Mouse (Mus musculus) urinary bladder, postnatal 4 days (tissue): ENCODE results near the gene Cbx4.
"Not testable (repeated sequence)": the region's sequence is repeated elsewhere in the genome, so short reads cannot be mapped to it uniquely, and the experiment has no call there.

ENCODE experiments used
- DNase-seq, 2 experiments: peaks; one replicate each; pipeline ENCODE4 v3.0.0; 2021 to 2022; ENCODE audit warnings: low spot score in 2 of 2

The Cbx4 gene

DNA sequence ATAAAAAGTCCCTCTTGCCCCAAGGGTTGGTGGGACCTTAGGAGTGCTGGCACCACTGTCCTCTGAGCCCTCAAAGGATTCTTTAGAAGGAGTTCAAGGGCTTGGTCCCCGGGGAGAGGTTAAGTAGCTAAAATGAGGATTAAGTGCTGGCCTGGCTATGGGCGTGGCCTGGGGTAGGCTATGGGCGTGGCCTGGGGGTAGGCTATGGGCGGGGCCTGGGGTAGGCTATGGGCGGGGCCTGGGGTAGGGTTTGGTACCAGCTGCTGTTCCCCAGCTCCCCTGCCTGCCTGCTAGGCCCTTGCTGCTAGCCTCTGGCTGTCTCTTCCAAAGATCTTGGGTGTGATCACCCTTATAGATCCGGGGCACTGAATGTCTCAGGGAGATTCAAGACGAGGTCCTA lies 25.3 kb upstream of the Cbx4 start:
- no peak for DNase-seq

DNA sequence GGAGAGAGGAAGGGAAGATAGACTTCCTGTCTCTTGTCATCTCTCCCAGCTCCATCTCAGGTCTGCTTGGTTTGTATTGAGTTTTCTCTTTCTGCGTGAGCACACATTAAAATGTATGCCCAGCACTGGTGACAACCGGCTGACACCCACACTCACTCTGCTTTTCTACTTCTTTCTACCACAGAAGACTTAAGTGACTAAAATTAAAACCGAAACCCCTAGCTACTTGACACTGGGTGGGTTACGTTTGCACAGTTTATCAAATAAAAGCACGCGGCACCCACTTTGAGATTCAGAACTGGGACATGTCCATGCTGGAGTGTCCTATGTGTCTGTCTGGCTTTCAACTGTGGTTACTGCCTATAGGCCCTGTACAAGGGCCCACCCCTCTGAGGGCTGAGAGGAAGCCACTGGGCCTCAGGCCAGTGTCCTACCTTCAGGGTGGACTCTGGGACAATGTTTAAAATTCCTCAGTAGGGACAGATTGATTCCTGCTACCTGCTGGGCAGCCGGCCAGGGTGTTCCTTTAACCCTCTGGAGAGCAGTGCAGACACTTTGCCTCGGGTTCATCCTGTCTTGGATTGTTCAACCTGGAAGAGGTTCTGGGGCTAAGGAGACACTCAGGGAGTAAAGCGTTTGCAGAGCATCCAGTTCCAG lies 23.5 kb upstream of the Cbx4 start:
- no peak for DNase-seq

DNA sequence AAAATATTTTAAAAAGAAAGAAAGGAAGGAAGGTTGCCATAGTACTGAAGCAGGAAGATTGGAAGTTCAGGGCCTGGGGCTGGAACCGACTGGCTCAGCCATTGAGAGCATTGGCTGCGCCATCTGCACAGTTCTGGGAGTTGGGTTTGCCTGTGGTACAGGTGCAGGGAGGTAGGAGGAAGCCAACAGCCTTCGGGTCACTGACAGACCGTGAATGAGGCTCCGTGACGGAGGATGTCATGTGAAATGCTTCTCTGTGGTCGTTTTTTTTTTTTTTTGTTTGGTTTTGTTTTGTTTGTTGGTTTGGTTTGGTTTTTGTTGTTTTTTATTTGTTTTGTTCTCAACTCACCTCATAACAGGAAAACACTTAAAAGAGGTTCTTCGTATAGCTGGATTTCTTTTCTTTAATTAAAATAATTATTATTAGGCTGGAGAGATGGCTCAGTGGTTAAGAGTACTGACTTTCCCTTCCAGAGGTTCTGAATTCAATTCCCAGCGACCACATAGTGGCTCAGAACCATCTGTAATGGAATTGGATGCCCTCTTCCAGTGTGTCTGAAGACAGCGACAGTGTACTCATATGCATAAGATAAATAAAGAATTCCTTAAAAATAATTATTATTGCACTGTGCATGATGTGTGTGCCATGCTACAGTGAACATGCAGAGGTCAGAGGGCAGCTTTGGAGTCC lies 22.7 kb upstream of the Cbx4 start:
- no peak for DNase-seq

DNA sequence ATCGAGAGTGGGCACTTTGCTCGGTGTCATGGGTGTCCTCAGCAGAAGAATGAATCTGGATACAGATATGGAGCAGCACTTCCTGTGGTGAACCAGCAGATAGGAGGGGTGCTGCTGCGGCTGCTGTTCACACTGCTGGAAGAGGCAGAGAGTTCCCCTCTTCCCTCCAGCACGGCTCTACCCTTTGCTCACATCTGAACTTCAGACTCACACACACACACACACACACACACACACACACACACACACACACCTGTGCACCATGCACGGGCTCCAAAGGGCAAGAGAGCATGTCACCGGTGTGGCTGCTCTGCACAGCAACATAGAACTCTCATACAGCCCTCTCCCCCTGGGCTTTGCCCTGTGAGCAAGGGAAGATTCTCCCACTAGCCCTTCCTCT lies 20.3 kb upstream of the Cbx4 start:
- no peak for DNase-seq

DNA sequence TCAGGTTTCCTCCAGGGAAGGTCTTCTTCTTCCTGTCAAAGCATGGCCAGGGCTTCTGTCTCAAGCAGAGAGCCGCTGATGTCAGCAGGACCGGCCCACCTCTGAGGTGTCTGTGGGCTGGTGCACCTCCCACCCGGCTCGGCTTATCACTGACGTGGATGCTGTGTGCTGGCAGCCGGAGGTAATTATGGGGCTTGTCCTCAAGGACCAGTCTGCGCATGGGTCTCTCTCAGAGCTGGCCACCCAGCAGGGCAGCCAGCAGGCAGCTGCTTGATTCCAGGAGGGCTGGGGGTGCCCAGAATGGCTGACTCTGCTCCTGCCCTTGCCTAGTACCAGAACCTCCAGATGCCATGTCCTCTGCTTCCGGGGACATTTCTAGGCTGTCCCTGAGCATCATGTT lies 19.7 kb upstream of the Cbx4 start:
- no peak for DNase-seq

DNA sequence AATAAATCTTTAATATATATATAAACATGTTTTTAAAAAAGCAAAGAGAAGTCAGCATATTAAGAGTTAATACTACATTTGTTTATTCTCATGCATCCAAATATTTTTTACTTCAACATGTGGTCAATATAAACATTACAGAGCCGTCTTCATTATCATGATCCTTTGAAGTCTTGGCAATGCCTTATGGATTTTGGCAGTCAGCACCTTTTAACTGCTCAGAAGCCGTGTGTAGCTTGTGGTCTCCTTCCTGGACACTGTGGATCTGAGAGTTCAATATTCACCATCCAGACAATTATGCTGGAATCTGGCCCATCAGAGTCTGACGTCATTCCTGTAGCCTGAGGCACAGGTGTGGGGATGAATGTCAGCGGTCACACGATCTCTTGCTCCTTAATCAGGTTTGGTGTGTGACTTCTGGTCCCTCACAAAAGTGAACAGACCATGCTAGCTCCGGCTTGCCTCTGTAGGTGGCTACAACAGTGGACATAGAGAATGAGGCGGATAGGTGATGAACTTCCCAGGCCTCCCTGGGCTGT lies 19.1 kb upstream of the Cbx4 start:
- no peak for DNase-seq

DNA sequence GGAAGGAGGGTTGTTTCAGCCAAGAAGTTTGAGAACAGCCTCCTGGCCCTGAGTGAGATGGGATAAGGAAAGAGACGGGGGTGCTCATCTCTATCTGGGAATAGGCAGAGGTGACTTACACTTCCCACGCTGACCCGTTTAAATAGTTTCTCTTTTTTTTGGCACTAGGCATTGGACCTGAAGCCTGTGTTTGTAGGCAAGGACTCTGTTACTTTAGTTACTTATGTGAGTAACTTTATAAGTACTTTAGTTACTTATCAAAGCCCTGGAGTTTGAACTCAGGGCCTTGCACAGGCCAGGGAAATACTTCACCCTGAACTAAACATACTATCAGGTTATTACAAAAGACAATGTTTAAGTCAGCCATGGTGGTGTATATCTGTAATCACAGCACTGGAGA lies 18.0 kb upstream of the Cbx4 start:
- DNase-seq = no peak

DNA sequence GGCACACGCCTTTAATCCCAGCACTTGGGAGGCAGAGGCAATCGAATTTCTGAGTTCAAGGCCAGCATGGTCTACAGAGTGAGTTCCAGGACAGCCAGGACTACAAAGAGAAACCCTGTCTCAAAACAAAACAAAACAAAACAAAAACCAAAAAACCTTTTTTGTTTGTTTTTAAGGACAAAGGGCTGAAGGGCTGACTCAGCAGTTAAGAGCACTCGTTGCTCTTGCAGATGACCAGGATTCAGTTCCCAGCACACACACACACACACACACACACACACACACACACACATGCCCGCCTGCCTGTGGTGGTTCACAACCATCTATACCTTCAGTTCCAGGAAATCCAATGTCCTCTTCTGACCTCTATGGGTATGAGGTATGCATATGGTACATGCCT lies 14.3 kb upstream of the Cbx4 start:
- not testable (repeated sequence) for DNase-seq

DNA sequence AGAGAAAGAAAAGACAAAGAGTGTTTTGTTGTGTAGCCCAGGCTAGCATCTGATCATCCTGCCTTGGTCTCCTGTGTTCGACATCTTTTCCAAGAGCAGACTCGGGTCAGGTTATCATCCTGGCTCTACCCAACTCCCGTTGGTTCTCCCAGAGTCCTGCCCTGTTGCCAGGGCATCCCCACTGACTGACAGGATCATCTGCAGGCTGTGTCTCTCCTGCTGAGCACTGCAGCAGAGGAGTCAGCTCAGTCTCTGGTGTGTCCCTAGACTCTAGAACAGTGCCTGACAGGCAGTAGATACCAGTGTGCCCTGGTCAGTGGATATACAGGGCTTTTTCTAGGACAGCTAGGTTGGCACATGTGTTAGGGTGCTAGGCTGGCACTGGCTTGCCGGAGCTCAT lies 12.2 kb upstream of the Cbx4 start:
- DNase-seq = no peak

DNA sequence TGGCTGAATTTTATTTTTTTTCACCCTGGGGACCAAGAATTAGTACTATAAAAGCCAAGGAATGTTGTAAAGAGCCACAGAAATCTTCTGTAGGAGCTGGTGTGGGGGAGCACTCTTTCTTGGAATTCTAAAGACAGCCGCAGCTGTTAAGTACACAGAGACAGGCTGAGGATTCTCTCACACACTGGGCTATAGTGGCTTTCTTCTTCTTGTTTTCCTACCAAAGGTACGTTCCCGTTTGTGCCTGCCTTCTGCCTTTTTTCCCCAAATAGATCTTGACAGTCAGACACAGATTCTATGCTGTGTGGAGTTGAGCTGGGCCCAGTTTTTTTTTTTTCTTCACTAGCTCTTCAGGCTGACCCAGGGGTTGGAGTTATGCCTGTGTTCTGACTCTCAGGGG lies 9.4 kb upstream of the Cbx4 start:
- DNase-seq = no peak

DNA sequence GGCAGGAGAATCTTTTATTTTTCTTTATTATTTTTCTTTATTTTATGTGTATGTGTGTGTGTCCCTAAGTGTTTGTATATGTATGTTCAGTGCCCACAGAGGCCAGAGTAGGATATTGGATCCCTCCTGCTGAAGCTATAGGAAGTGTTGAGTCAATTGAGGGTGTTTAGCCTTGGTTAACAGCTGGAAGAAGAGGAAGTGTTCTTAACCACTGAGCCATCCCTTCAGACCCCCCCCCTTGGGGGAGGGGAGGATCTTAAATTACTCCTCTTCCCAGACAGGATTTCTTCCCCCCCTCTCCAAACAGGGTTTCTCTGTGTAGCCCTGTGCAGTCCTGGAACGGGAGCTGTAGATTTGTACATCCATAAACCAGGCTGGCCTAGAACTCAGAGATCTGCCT lies 7.3 kb upstream of the Cbx4 start:
- no peak for DNase-seq

DNA sequence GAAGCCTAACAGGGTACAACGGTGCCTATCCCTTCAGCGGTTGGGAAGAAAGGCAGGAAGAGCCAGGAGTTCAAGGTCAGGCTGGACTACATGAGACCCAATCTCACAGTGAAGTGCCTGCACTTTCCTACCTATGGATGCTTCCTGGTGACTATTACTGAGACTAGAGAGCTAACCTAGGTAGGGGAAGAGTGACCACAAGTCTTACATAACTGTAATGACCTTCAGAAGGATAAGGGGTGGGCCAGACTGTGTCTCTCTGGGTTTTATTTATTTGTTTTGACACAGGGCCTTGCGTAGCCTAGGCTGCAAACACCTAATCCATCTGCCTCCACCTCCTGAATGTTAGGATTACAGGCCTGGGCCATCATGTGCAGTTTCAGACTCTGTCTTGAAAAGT lies 6.3 kb upstream of the Cbx4 start:
- DNase-seq = no peak

DNA sequence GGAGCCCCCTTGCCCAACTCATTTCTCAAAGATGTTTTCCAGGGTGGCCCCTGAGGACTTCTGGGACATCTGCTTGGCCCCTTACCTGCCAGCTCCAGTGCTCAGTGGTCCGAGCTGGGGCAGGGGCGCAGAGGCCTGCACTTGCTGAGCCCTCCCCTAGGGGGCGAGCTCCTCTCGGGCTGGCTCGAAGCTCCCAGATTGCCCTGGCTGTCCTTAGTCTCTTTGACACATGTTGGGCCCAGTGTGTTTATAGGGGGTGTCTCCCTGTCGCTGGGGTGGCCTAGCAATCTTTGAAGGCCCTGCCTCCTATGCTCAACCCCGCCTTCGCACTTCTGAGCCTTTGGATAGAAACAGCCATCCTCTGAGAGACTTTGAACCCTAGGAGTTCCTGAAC lies 5.6 kb upstream of the Cbx4 start:
- peak in 1 of 2 experiments; percentile 51 for DNase-seq

DNA sequence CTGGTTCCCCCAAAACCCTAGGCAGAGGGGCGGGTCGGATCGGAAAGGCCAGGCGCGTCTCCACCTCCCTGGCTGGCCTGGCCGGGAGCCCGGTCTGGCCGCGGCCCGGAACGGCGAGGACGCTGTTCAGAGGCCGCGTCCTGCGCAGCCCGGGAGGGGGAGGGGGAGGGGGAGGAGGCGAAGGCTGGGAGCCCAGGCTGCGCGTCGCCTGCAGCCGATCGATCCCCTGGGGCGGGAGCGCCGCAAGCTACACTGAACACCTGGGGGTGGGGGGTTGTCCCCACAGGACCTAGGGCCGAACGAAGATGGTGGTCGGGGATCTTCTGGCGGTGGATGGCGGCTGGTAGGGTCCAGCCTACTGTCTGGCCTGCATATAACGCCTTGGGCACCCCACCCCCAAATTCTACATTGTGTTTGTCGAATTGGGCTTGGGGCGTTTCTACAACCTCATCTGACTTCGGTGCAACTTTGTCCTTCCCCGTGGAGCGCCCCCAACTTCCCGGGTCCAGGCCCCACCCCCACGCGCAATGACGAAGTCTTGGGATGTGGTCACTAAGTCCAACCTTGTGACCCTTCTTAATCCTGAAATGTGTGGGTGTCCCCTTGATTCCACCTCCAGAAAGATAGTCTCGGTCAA lies 5.1 kb upstream of the Cbx4 start:
- peak; percentile 69 to 76 for DNase-seq

DNA sequence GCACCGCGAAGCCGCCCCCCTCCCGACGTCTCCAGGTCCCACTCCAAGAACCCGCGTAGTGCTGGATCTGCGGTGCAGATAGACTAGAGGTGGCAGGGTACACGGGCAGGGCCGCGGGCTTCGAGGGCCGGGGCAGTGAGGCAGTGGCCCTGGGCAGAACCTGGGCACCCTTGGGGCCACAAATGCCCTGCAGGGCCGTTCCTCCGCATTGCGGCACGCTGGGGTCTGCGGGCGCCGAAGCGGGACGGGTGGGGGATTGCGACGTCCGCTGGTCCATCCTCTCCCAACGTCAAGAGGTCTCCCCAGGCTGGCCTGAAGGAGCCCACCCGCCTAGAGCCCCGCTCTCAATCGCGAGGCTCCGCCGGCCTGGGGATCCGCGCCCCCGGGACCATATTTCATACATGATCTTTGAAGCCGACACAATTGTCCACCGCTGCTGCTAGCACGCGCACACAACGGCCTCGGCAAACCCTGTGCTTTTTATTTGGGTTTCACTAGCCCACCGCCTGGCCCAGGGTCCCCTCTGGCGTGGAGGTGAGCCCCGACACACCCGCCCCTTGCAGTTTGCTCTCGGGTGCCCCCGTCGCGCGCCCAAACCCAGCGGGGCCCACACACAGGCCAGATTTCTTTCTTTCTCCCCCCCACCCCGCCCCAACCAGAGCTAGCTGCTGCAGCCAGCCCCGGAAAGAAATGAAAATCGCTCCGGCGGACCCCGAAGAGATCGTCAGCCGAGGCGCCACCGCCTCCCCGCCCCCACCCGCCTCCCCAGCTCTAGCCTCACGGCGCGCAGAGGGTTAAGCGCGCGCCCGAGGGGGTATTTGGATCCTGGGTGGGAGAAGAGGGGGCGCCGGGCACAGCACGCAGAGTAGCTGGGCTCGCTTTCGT lies 4.3 kb upstream of the Cbx4 start:
- peak in 1 of 2 experiments; percentile 30 for DNase-seq

DNA sequence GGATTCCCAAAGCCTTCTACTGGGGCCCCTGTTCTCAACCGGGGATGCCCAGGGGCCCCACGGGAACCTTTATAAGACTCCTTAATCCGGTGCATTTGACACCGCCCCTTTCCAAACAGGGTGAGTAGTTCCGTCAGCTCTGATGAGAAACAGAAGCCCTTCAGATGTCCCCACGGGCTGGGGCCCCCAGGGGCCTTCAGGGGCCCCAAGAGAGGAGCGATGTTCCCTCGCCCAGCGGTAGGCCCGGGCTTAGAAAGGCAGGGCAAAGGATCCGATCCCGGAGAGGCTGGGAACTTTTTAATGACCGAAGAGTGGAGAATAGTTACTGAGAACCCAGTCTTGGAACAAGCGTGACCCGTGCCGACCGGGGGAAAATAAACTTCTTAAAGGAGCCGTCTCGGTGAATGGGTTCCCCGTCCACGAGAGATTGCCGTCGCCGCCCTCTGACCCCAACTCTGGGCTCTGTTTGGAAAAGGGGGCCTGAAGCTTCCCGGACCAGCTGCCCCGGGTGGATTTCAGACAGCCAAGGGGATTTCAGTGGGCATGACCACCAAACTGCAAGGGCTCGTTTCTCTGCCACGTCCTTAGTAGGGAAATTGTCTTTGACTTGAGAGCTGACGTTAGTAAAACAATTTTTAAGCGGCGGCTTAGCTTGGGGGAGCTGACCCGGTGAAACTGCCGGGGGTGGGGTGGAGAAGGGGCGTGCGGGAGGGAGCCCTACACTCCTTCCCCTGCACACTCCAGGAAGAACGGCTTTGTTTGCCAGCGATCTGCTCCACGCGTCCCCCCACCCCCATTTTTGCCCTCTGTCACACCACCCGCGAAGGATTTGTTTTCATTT lies 3.4 kb upstream of the Cbx4 start:
- DNase-seq = no peak

DNA sequence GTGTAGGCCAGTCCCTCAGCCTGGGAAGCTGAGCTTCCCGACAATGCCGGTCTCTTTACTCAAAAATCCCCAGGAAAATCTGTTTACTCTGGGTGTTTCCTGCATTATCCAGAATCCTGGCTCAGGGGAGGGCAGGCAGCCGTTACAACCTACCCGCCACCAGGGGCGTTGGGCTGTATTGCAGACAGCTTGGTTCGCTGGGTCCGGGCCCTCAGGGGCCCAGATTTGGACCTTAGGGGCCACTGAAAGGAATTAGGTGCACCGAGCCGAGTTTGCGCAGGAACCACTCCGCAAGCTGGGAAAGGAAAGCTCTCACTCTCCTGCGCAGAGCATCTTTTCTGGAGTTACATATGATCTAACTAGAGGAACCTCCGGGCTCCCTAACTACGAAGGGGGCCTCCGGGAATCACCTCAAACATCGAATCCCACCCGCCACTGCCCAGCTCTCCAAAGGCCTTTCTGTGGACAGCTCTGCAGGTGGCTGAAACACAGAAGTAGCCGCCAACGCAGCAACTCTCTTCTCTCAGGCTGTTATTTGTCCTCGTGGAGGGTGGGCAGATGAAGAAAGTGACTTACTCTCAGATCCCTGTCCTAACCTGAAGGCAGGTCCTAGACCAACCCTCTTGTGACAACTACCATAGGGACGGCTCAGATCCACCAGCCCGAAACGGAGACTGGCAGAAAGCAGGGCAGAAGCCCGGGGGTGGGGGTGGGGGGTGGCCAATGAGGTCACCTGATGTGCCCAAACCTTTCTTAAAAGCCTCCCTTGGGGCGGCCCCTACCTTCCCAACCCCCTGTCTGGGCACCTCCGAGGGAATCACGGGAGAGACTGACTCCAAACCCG lies 2.6 kb upstream of the Cbx4 start:
- DNase-seq = peak in 1 of 2 experiments; percentile 28

DNA sequence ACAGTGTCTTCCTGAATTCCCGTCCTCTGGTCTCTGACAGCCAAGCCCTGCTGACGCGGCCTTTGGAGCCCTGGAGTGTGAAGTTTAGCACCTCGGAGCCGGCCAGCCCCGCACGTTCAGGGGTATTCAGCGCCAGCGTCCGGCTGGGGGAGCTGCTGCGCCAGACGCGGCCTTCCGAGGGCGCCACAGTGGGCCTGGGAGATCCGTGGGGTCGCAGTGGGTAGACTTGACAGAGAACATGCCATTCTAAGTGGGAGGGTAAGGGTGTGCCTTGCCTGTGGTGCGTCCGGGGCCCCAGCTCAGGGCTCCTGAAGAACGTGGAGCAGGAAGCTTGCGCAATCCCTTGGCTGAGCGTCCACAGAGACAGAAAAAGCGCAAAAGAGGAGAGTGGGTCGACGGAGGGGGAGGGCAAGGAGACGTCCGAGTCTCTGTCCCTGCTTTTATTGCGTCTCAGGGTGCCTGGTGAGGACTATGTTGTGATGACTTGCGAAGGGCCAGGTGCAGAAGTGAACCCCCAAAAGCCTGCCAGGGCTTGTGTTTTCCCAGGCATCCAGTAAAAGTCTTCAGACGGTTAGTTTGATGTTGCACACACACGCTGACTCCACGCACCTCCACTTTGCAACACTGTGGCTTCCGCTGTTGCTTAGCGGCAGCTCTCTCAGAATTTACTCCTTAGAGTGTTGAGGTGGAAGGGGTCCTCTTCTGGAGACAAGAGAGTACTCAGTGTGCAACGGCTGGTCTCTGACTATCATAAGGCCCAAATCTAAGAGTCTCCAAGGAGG lies 1.5 kb upstream of the Cbx4 start:
- peak in 1 of 2 experiments; percentile 53 for DNase-seq
